Mouse (Mus musculus): ENCODE data around the gene Dusp8.
"Not testable (repeated sequence)": the region's sequence is repeated elsewhere in the genome, so short reads cannot be mapped to it uniquely, and the experiment has no call there.

Dusp8 gene

GRCm38 (mm10) chr7:142095183-142095931 lies at the start of gene Dusp8:
Dusp8 (minus strand) TSS chr7:142095843.
- peak; percentile 88 to 95 for DNase-seq (ENCODE audit: low spot score in 2 of 2)

GRCm38 (mm10) chr7:142144507-142144906 lies 48.9 kb upstream of the Dusp8 start, which contains the start of gene Gm45337:
Gm45337 (minus strand) TSS chr7:142144607.
- no peak for DNase-seq (ENCODE audit: low spot score in 2 of 2)

GRCm38 (mm10) chr7:142143506-142144010 lies 47.9 kb upstream of the Dusp8 start:
- not testable (repeated sequence) for DNase-seq (ENCODE audit: low spot score in 2 of 2)

- no peak for DNase-seq (ENCODE audit: low spot score in 2 of 2)
Measured at GRCm38 (mm10) chr7:142140696-142141095, 45.1 kb upstream of the Dusp8 start.

GRCm38 (mm10) chr7:142135934-142136333 lies 40.3 kb upstream of the Dusp8 start, which contains the start of gene Gm39115:
Gm39115 (minus strand) TSS chr7:142136034.
- not testable (repeated sequence) for DNase-seq (ENCODE audit: low spot score in 2 of 2)

GRCm38 (mm10) chr7:142134206-142134995 lies 38.8 kb upstream of the Dusp8 start:
- no peak for DNase-seq (ENCODE audit: low spot score in 2 of 2)

- DNase-seq (ENCODE audit: low spot score in 2 of 2): no peak
Measured at GRCm38 (mm10) chr7:142128843-142129242, 33.2 kb upstream of the Dusp8 start.

GRCm38 (mm10) chr7:142120629-142121028 lies 25.0 kb upstream of the Dusp8 start, which contains the start of gene Gm45618:
Gm45618 (minus strand) TSS chr7:142120729.
- DNase-seq (ENCODE audit: low spot score in 2 of 2): not testable (repeated sequence)

- DNase-seq (ENCODE audit: low spot score in 2 of 2): no peak
Measured at GRCm38 (mm10) chr7:142119632-142120031, 24.0 kb upstream of the Dusp8 start.

- DNase-seq (ENCODE audit: low spot score in 2 of 2): no peak
Measured at GRCm38 (mm10) chr7:142104747-142105146, 9.1 kb upstream of the Dusp8 start.

- peak in 1 of 2 experiments; percentile 77 for DNase-seq (ENCODE audit: low spot score in 2 of 2)
Measured at GRCm38 (mm10) chr7:142097776-142098175, 2.1 kb upstream of the Dusp8 start.

GRCm38 (mm10) chr7:142096701-142097100 lies 1.1 kb upstream of the Dusp8 start:
- no peak for DNase-seq (ENCODE audit: low spot score in 2 of 2)

- DNase-seq (ENCODE audit: low spot score in 2 of 2): peak; percentile 58 to 69
Measured at GRCm38 (mm10) chr7:142094301-142095143, 1.1 kb downstream of the Dusp8 start.

GRCm38 (mm10) chr7:142093696-142094240 lies 1.9 kb downstream of the Dusp8 start:
- no peak for DNase-seq (ENCODE audit: low spot score in 2 of 2)

- no peak for DNase-seq (ENCODE audit: low spot score in 2 of 2)
Measured at GRCm38 (mm10) chr7:142092991-142093390, 2.7 kb downstream of the Dusp8 start.

- peak in 1 of 2 experiments; percentile 64 for DNase-seq (ENCODE audit: low spot score in 2 of 2)
Measured at GRCm38 (mm10) chr7:142091848-142092247, 3.8 kb downstream of the Dusp8 start.

- no peak for DNase-seq (ENCODE audit: low spot score in 2 of 2)
Measured at GRCm38 (mm10) chr7:142089648-142090447, 5.8 kb downstream of the Dusp8 start.

GRCm38 (mm10) chr7:142088886-142089285 lies 6.8 kb downstream of the Dusp8 start:
- DNase-seq (ENCODE audit: low spot score in 2 of 2): no peak

- no peak for DNase-seq (ENCODE audit: low spot score in 2 of 2)
Measured at GRCm38 (mm10) chr7:142087069-142087652, 8.5 kb downstream of the Dusp8 start.
